Mouse (Mus musculus): ENCODE measurements around the gene Tmem106c.

Tmem106c gene

GRCm38 (mm10) chr15:97963989-97964835 is at the start of gene Tmem106c:
Gene Tmem106c, plus strand, starts transcription at chr15:97964200.
- peak; percentile 99 for DNase-seq (ENCODE audit: extremely low spot score, low spot score)

DNA sequence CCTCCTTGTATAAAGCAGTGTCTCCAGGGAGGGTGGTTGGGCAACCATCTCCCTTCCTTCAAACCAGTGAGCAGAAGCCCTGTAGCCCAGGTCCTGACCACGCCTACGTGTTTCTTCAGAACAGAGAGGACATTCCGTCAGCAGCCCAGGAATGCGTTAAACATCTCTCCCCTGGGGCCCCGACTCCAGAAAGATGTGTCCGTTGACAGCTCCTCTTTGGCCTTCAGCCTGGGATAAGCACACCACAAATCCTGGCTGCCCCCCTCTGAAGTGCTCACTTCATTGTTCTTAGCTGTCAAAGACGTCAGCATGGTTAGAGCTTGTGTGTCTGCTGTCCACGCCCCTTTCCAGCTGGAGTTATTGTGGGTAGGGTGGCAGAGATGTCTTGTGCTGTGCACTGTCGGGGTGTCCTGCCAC is 49.7 kb upstream of the Tmem106c start:
- DNase-seq (ENCODE audit: extremely low spot score, low spot score), result no peak

- no peak for DNase-seq (ENCODE audit: extremely low spot score, low spot score)
Observed at GRCm38 (mm10) chr15:97917994-97918393, 46.0 kb upstream of the Tmem106c start.

DNA sequence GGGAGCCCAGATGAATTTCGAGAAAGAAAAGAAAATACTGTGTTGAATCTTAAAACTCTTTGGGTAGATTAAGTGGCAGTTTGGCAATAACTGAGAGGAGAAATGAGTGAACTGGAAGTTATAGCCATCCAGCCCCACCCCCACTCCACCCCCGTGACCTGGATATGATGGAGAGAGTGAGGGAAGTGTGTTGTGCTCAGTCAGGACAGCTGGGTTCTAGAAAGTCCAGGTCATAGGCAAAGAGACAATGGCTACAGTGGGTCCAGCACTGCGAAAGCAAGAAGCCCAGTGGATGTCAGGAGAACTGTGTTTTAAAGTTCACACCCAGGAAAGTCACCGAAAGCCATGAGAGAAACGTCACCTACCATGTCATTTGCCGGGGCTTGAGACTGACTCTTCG is 44.8 kb upstream of the Tmem106c start:
- no peak for DNase-seq (ENCODE audit: extremely low spot score, low spot score)

DNA sequence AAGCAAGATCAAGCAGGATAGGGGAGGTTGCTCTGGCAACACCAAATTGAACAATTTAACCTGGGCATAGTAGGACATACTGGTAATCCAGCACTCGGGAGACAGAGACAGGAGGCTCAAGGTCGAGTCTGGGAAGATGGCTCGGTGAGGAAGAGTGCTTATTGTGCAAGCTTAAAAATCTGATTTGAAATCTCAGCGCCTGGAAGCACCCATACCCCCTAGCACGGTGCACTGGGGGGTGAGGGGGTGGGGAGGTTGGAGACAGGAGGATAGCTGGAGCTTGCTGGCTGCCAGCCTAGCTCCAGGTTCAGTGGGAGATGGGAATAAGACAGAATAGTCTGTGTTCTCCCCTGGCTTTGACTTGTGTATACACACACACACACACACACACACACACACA is 43.7 kb upstream of the Tmem106c start:
- no peak for DNase-seq (ENCODE audit: extremely low spot score, low spot score)

DNA sequence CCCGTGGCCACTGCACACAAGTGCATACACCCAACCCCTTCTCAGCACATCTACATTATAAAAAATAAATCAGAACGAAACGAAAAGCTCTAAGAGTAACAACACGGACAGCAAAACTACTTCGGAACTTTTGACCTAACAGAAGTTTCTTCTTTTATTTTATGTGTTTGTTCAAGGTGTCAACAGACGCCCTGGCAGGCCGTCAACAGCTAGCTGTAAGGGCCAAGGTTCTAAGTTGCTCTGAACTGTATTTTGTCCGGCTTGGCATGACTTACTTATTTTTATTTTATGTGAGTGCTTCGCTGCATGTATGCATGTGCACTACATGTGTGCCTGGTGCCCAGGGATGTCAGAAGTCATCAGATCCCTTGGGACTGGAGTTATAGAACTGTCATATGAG is 42.2 kb upstream of the Tmem106c start:
- no peak for DNase-seq (ENCODE audit: extremely low spot score, low spot score)

- no peak for DNase-seq (ENCODE audit: extremely low spot score, low spot score)
Observed at GRCm38 (mm10) chr15:97922421-97922820, 41.6 kb upstream of the Tmem106c start.

- no peak for DNase-seq (ENCODE audit: extremely low spot score, low spot score)
Observed at GRCm38 (mm10) chr15:97927018-97927417, 37.0 kb upstream of the Tmem106c start.

DNA sequence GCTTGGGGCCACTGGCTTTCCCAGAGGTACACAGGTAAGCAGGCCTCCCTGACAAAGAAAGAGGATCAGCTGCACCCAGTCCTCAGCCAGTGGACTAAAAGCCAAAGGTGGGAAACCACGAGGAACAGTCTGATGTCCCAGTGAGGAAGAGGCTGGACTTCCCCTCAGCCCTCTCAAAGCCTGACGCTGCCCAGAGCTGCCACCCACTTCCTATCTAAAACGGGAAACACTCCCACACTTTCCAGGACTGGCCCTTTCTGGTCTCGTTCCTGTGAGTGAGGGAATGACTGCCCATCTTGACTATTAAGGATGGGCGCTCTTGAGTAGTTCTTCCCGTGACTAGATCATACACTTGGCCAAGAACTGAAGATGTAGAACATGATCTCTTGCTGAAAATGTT is 36.2 kb upstream of the Tmem106c start:
- no peak for DNase-seq (ENCODE audit: extremely low spot score, low spot score)

- no peak for DNase-seq (ENCODE audit: extremely low spot score, low spot score)
Observed at GRCm38 (mm10) chr15:97929259-97929824, 34.7 kb upstream of the Tmem106c start.

- no peak for DNase-seq (ENCODE audit: extremely low spot score, low spot score)
Observed at GRCm38 (mm10) chr15:97932441-97932840, 31.6 kb upstream of the Tmem106c start.

DNA sequence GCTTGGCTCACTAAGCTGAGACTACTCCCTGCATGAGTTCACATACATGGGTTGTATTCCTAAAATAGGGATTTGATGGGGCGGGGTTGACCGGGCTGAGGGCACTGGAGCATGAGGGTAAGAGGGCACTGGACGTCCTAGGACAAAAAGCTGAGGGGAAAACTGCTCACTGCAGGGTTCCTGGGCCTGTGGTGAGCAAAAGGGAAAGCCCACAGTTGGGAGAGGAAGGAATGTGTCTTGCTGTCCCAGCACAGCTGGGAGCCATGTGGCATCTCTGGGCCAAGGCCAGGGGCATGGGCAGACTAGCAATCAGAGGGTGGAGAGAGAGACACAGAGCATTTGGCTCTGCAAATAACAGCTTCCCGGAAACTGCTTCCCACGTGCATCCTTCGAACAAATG is 25.4 kb upstream of the Tmem106c start:
- DNase-seq (ENCODE audit: extremely low spot score, low spot score), result no peak

DNA sequence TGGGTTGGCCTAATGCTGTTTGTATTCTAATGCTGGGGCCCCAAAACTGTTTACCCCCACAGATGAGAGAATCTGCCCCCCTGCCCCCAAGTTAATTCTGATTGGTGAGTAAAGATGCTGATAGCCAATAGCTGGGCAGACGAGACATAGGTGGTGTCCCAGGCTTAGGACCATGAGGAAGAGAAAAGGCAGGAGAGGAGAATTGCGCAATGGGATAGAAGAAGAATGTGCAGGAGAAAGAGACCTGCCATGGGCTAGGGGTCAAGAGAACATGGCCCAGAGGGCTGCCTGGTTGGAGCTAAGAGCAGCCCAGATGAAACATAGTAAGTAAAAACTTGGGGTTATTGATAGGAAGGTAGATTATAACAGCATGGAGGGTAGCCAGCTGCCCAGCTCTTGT is 23.9 kb upstream of the Tmem106c start:
- DNase-seq (ENCODE audit: extremely low spot score, low spot score), result no peak

GRCm38 (mm10) chr15:97941306-97941705 is 22.7 kb upstream of the Tmem106c start:
- DNase-seq (ENCODE audit: extremely low spot score, low spot score), result no peak

- DNase-seq (ENCODE audit: extremely low spot score, low spot score), result no peak
Observed at GRCm38 (mm10) chr15:97942538-97942937, 21.5 kb upstream of the Tmem106c start.

- no peak for DNase-seq (ENCODE audit: extremely low spot score, low spot score)
Observed at GRCm38 (mm10) chr15:97943356-97943755, 20.6 kb upstream of the Tmem106c start.

DNA sequence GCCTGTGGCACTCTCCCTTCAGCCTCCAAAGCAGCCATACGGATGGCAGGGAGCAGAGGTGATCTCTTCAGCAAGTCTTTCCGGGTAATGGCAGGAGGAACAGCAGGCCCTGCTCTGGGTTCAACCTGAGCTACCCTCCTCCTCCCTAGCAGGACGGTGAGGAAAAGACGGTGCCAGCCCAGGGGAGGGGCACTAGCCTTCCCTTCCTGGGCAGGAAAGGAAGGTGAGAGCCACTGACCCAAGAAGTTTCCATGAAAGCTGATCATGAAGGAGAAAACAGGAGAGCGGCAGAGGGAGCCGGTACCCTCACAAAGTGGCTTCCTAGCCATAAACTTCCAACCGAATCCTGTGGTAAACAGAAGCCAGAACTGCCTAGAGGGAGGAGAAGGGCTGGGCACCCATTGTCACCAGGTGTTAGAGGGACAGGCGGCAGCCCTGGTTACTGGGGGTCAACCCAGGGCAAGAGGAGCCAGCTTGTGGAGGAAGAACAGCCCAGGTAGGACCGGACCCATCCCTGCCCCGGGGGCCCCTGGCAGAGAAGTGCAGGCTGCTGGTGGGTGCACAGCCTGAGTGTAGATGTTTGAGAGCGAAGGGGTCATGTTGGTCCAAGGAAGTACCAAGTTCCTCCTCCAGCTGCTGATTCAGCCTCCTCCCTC is 19.0 kb upstream of the Tmem106c start:
- DNase-seq (ENCODE audit: extremely low spot score, low spot score), result no peak

DNA sequence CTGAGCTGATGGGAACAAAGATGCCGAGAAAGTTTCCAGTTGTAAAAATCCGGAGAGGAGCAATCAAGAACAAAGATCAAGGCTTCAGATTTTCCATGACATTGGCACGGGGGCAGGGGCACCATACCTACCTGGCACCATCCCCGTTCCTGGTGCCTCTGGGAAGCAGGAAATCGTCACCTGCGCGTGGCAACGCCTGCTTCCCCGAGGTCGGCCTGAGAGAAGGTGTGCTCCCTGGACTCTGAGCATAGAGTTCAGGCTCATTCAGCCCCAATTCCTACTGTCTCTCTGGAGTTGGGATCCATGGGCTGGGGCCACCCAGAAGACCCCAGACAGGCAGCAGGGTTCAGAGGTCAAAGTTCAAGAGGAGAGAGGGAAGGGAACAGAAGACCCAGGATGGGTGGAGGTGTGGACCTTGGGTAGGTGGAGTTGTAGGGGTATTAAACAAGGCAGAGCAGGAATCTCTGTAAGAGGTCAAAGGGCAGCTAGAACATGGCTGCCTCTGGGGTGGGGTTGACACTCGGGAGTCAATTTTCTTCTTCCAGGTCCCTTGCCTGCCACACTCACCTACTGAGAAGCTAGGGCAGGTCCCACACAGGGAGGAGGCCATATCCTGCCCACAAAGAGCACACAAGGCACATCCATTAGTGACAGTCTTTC is 18.2 kb upstream of the Tmem106c start:
- DNase-seq (ENCODE audit: extremely low spot score, low spot score), result no peak

- DNase-seq (ENCODE audit: extremely low spot score, low spot score), result no peak
Observed at GRCm38 (mm10) chr15:97948720-97949119, 15.3 kb upstream of the Tmem106c start.

- DNase-seq (ENCODE audit: extremely low spot score, low spot score), result no peak
Observed at GRCm38 (mm10) chr15:97949706-97950105, 14.3 kb upstream of the Tmem106c start.

DNA sequence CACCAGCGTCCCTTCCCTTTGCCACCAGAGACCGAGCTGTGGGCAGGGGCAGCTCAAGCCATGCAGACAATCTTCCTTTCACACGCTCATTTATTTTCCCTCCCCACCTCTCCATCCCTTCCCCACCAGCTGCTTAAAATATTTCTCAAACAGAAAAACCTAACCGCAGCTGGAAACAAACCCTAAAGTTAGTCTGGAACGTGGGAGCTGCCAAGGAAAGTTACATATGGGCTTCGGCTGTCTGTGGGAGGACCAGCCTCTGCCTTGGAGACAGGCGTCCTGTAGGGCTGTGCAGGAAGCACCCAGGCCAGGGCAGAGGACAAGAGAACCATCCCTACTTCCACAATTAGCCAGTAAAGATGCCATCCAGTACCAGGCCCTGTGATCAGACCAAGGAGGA is 13.8 kb upstream of the Tmem106c start:
- no peak for DNase-seq (ENCODE audit: extremely low spot score, low spot score)

Data from neural tube, embryonic 10.5 days (tissue).